Mouse (Mus musculus) liver, postnatal 0 days (tissue): Measurements from ENCODE around the gene Gm17655. TPM values are rescaled to one million over a fixed set of nuclear protein-coding genes. Genes with fewer than 3 reads are reported as not detected.
A peak's percentile ranks its signal among the peaks of the same experiment; 100 is the strongest.
"Not testable (repeated sequence)": the region's sequence is repeated elsewhere in the genome, so short reads cannot be mapped to it uniquely, and the experiment has no call there.

Experiments
- ATAC-seq: fragments of 200-750 bp; cut with Nextera tagmentation; 2 replicates; pipeline ENCODE4 v1.8.0; 2017; ENCODE audit warnings: mild to moderate bottlenecking, moderate library complexity
- DNase-seq: peaks from one replicate; pipeline ENCODE4 v3.0.0-alpha.2; 2016
- H3K27ac ChIP-seq: fragments of 300-500 bp; sonication (generic); 2 replicates; pipeline ENCODE4 v1.5.1; 2014; ENCODE audit warnings: antibody characterized with exemption, moderate library complexity, mild to moderate bottlenecking, low read depth
- H3K27me3 ChIP-seq: fragments of 300-500 bp; sonication (generic); 2 replicates; pipeline ENCODE4 v1.6.1; 2014; ENCODE audit warnings: low read length, control low read depth, mixed read lengths; ENCODE audit not compliant: insufficient read depth
- H3K36me3 ChIP-seq: fragments of 300-500 bp; sonication (generic); replicated peaks from 2 replicates; pipeline ENCODE4 v1.6.1; 2014; ENCODE audit warnings: mild to moderate bottlenecking, control low read depth, low read length, moderate library complexity, mixed read lengths; ENCODE audit not compliant: insufficient read depth
- H3K4me1 ChIP-seq: fragments of 300-500 bp; sonication (generic); 2 replicates; pipeline ENCODE4 v1.6.1; 2014; ENCODE audit warnings: antibody characterized with exemption, mild to moderate bottlenecking, control low read depth; ENCODE audit not compliant: insufficient read depth
- H3K4me2 ChIP-seq: fragments of 300-500 bp; sonication (generic); 2 replicates; pipeline ENCODE4 v1.6.1; 2014; ENCODE audit warnings: low read depth, mild to moderate bottlenecking, low read length, moderate library complexity, mixed read lengths
- H3K4me3 ChIP-seq: fragments of 300-500 bp; sonication (generic); 2 replicates; pipeline ENCODE4 v1.5.1; 2014; ENCODE audit warnings: low read depth, low read length
- H3K9ac ChIP-seq: fragments of 300-500 bp; sonication (generic); replicated peaks from 2 replicates; pipeline ENCODE4 v1.6.1; 2014; ENCODE audit warnings: mild to moderate bottlenecking, moderate library complexity
- H3K9me3 ChIP-seq: fragments of 300-500 bp; sonication (generic); 2 replicates; pipeline ENCODE4 v1.6.1; 2016; ENCODE audit warnings: mild to moderate bottlenecking, control low read depth, low read length, mixed read lengths
- CTCF ChIP-seq: sonication (generic); IDR thresholded peaks from 2 replicates; pipeline ENCODE4 v1.5.1; 2016; ENCODE audit warnings: antibody characterized with exemption, low read depth
- EP300 ChIP-seq: IDR thresholded peaks from 2 replicates; pipeline ENCODE4 v1.6.1; 2016; ENCODE audit warnings: antibody characterized with exemption, low read depth, mild to moderate bottlenecking
- WGBS: fragments of 180-500 bp; shearing (Covaris S2); extraction: QIAGEN DNeasy Blood & Tissue Kit; methylation state at CpG from one replicate; pipeline ENCODE4 v1.1.7; 2014; ENCODE audit not compliant: insufficient replicate concordance; 5-methylcytosine and 5-hydroxymethylcytosine counted together
- polyA plus RNA-seq: library from polyadenylated mRNA; unstranded; fragments of >200 nt; fragmentation: Nextera tagmentation; extraction: Ambion mirVana; gene quantifications from 2 replicates; pipeline ENCODE4 v1.2.1, GENCODE M21; 2015

The Gm17655 gene
- polyA plus RNA-seq, 1 experiment from 2014 or later = 1.2 TPM

- DNase-seq = no peak
- H3K4me3 ChIP-seq = no peak overlapping the region
- ATAC-seq = no peak
- H3K36me3 ChIP-seq = no peaks in the 10 kb centered on the region
- H3K9ac ChIP-seq = no peak overlapping the region
- H3K4me2 ChIP-seq = no peak overlapping the region
- H3K9me3 ChIP-seq = no peaks in the 10 kb centered on the region
- no peak overlapping the region for H3K27ac ChIP-seq
- H3K27me3 ChIP-seq = no peaks in the 10 kb centered on the region
- WGBS = 30% methylated on average over 2 of the region's 2 CpGs
- 0 out of 2 replicates have a peak, but pooled peaks cover 3% of the 10 kb centered on the region for H3K4me1 ChIP-seq
- TF ChIP-seq EP300 (no peak), CTCF (no peak)
Measured at GRCm38 (mm10) chr5:110091546-110091945, 19.2 kb upstream of the Gm17655 start.

GRCm38 (mm10) chr5:110086161-110086866, 14.0 kb upstream of the Gm17655 start:
- Histone ChIP-seq H3K4me3 (no peak overlapping the region), H3K27ac (no peak overlapping the region), H3K4me1 (no peaks in the 10 kb centered on the region), H3K4me2 (no peak overlapping the region), H3K9me3 (no peaks in the 10 kb centered on the region), H3K9ac (no peak overlapping the region), H3K36me3 (no peaks in the 10 kb centered on the region), H3K27me3 (no peaks in the 10 kb centered on the region)
- WGBS = 57% methylated on average over 14 of the region's 14 CpGs
- ATAC-seq (no peak), DNase-seq (no peak)
- TF ChIP-seq EP300 (no peak), CTCF (no peak)

DNA sequence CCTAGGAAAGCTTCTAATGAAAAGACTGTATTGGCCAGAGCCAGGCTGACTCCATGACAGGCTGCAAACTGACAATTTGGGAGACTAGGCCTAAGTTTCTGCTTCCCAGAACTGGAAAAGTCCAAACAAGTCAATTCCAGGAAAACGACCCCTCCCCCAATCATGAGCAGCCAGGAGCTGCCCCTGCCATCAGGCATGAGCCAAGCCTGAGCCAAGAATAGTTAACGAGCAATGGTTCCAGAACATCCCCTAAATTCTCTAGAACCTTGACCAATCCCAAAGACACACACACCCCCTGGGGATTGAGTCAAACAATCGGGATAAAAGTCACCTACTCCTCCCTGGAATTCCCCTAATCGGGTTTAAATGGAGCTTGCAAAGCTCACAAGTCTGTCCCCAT, 10.6 kb upstream of the Gm17655 start:
- H3K27ac ChIP-seq = no peak overlapping the region
- ATAC-seq (no peak), DNase-seq (no peak)
- H3K4me2 ChIP-seq = no peak overlapping the region
- no peak overlapping the region for H3K4me3 ChIP-seq
- H3K27me3 ChIP-seq = no peaks in the 10 kb centered on the region
- H3K9me3 ChIP-seq = peaks cover 14% of the 10 kb centered on the region; the same call in 1 of the 2 replicates
- no peak for TF ChIP-seq EP300
- no peak for TF ChIP-seq CTCF
- H3K4me1 ChIP-seq = no peaks in the 10 kb centered on the region
- 67% methylated on average over 4 of the region's 4 CpGs for WGBS
- no peaks in the 10 kb centered on the region; the same call in 1 of the 2 replicates for H3K36me3 ChIP-seq
- H3K9ac ChIP-seq = no peak overlapping the region

GRCm38 (mm10) chr5:110057637-110058408, 14.5 kb downstream of the Gm17655 start:
- TF ChIP-seq EP300 (no peak), CTCF (no peak)
- peak; percentile 99 for ATAC-seq
- under 1% methylated on average over 19 of the region's 19 CpGs for WGBS
- H3K4me2 ChIP-seq = peak overlapping the region; percentile 68
- H3K36me3 ChIP-seq = no peaks in the 10 kb centered on the region
- H3K27ac ChIP-seq = peak overlapping the region; percentile 57; the same call in 1 of the 2 replicates
- H3K4me1 ChIP-seq = peaks cover 5% of the 10 kb centered on the region
- no peaks in the 10 kb centered on the region for H3K27me3 ChIP-seq
- DNase-seq = peak; percentile 81
- peak overlapping the region; percentile 71 for H3K9ac ChIP-seq
- H3K4me3 ChIP-seq = peak overlapping the region; percentile 78
- H3K9me3 ChIP-seq = peaks cover 2% of the 10 kb centered on the region; the same call in 1 of the 2 replicates

GRCm38 (mm10) chr5:110023694-110024427, 48.5 kb downstream of the Gm17655 start:
- ATAC-seq (peak; percentile 51; the same call in 1 of the 2 replicates), DNase-seq (peak; percentile 35)
- WGBS = 37% methylated on average over 8 of the region's 8 CpGs
- H3K4me2 ChIP-seq = 0 out of 2 replicates have a peak overlapping the region, but pooled peaks have one; percentile 4
- H3K4me3 ChIP-seq, H3K27me3 ChIP-seq, H3K27ac ChIP-seq, H3K9ac ChIP-seq, H3K4me1 ChIP-seq, H3K36me3 ChIP-seq, H3K9me3 ChIP-seq: not testable (repeated sequence)
- peak; percentile 70 for TF ChIP-seq CTCF

DNA sequence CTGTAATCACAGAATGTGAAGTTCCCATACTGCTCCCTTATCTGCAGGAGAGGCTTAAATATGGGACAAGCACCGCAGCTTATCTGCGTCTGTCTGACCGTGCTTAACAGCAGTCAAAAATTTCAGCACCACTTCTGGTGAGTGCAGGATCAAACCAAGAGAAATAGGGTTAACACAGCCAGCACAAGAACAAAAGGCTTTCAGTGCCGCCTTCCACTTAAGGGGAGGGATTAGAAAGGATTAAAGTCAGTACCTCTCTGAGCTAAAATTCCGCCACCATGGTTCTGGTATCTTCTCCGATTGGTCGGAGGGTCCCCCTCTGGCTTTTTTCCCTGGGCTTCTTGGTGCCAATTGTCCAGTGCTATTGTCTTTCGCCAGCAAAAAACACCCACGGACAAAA, 49.0 kb downstream of the Gm17655 start:
- H3K36me3 ChIP-seq = no peaks in the 10 kb centered on the region
- ATAC-seq = no peak
- 48% methylated on average over 9 of the region's 9 CpGs for WGBS
- H3K9me3 ChIP-seq = no peaks in the 10 kb centered on the region
- H3K27me3 ChIP-seq = no peaks in the 10 kb centered on the region
- no peak for DNase-seq
- TF ChIP-seq EP300 = no peak
- no peak for TF ChIP-seq CTCF
- no peak overlapping the region for H3K9ac ChIP-seq
- H3K4me2 ChIP-seq = 0 out of 2 replicates have a peak overlapping the region, but pooled peaks have one; percentile 4
- H3K4me1 ChIP-seq = no peaks in the 10 kb centered on the region
- H3K4me3 ChIP-seq = no peak overlapping the region
- H3K27ac ChIP-seq = no peak overlapping the region
